ENCODE assay signal across 18 mouse cellular contexts in the genomic region with DNA sequence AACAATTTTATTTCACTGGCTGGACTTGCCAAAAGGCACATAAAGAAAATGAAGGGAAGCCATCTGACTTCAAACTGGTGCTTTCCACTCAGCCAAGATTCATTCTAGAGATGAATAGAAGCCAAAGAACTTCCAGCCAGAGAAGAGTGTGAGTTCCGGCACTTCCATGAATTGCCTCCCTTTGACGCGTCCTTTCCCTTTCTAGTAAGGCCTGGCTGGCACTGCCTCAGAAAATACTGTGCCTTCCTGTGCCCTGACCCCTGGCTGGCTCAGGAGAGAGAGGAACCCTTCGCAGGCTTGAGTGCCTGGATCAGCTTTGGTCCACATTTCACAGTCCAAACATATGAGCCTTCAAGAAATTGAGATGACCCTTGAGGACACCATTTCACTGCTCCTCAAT. TPM values are rescaled to one million over a fixed set of nuclear protein-coding genes. Genes with fewer than 3 reads are reported as not detected.
DNase-seq lines count a peak whose midpoint lies in the region; ATAC-seq and TF ChIP-seq lines count a peak whose summit lies in the region.
"Had no signal": no experiment of that assay in that cellular context is flagged by ENCODE, and none has a peak within 500 bp of the region (broad histone marks: within the 10 kb centered on the region; RNA-seq: fewer than 3 reads in every experiment).

No protein-coding gene starts in this region.

- DNase-seq in frontal cortex, postnatal 25 days (ENCODE audit: low spot score in 2 of 2): no peak
- DNase-seq in kidney, adult 8-10 months: peak; percentile 51 to 63
- DNase-seq in right cerebral cortex, adult 18-20 months: peak; percentile 36
- DNase-seq in right cerebral cortex, adult 2 months (ENCODE audit: low spot score in 2 of 2): no peak
- DNase-seq in spleen, postnatal 36 days (ENCODE audit: low spot score in 2 of 2): no peak
- DNase-seq: adrenal gland, postnatal 25 days; embryo, embryonic 11 days; gastrocnemius, postnatal 14 days; heart, postnatal 4 days; midbrain, embryonic 14.5 days; right cerebral cortex, postnatal 14 days had no signal

- H3K27ac ChIP-seq in kidney, embryonic 14.5 days (ENCODE audit: low read depth, low read length): no peak overlapping the region
- peak overlapping the region; percentile 71 for H3K27ac ChIP-seq in small intestine, adult 2 months (ENCODE audit: insufficient read depth, low read depth, low read length)

- TF ChIP-seq CTCF in small intestine, adult 2 months (IDR thresholded peaks at IDR 0.05; ENCODE audit: extremely low read depth, insufficient read length, insufficient replicate concordance, low read depth, low read length): no peak

- ATAC-seq in frontal cortex, adult (ENCODE audit: low TSS enrichment): peak; percentile 10; the same call in 1 of the 2 replicates
- ATAC-seq in kidney, embryonic 14.5 days (ENCODE audit: low FRiP score, low TSS enrichment): no peak
- ATAC-seq: CD4-positive, CD25-positive, alpha-beta regulatory T cell, adult 4 months; forebrain, embryonic 16.5 days had no signal

- 51% methylated on average over 4 of the region's 4 CpGs for WGBS in kidney, embryonic 14.5 days
- WGBS in small intestine, adult 2 months: 31% methylated on average over 4 of the region's 4 CpGs

- no peaks in the 10 kb centered on the region for H3K36me3 ChIP-seq in kidney, embryonic 14.5 days (ENCODE audit: control insufficient read depth, insufficient read depth, low read length)
- no peaks in the 10 kb centered on the region for H3K36me3 ChIP-seq in small intestine, adult 2 months (ENCODE audit: control insufficient read depth, insufficient read depth, low read length)

- no peak overlapping the region for H3K9ac ChIP-seq in kidney, embryonic 14.5 days (ENCODE audit: low read depth, low read length)

- no peak for TF ChIP-seq POLR2A in small intestine, adult 2 months (IDR thresholded peaks at IDR 0.05; ENCODE audit: low read depth, low read length)

- H3K4me3 ChIP-seq in kidney, embryonic 14.5 days (ENCODE audit: low read length): no peak overlapping the region
- H3K4me3 ChIP-seq in small intestine, adult 2 months (ENCODE audit: low read depth, low read length): peak overlapping the region; percentile 86

- peaks cover 30% of the 10 kb centered on the region for H3K27me3 ChIP-seq in kidney, embryonic 14.5 days (ENCODE audit: control insufficient read depth, insufficient read depth, low read length)
- H3K27me3 ChIP-seq in small intestine, adult 2 months (ENCODE audit: control insufficient read depth, insufficient read depth, low read length): no peaks in the 10 kb centered on the region; the same call in 1 of the 2 replicates

- no peak overlapping the region for H3K4me2 ChIP-seq in kidney, embryonic 14.5 days (replicated peaks; ENCODE audit: low read depth, low read length)
- H3K4me2 ChIP-seq: heart, embryonic 11.5 days had no signal

- H3K4me1 ChIP-seq in kidney, embryonic 14.5 days (ENCODE audit: control insufficient read depth, insufficient read depth, low read length): peaks cover 27% of the 10 kb centered on the region
- peaks cover 8% of the 10 kb centered on the region for H3K4me1 ChIP-seq in small intestine, adult 2 months (ENCODE audit: control insufficient read depth, insufficient read depth, insufficient read length, low read length)

- no peaks in the 10 kb centered on the region for H3K9me3 ChIP-seq in kidney, embryonic 14.5 days (ENCODE audit: control insufficient read depth, low read length)

RNA-seq across cellular contexts. Expression of a gene that starts 2.8 kb away (rescaled TPM):
- 1.4 and 1.7 TPM in 2 replicates for polyA plus RNA-seq in kidney, embryonic 14.5 days (2014; fragmentation: Nextera tagmentation; extraction: Ambion mirVana)
- 15.4 and 33.6 TPM in 2 replicates for polyA plus RNA-seq in small intestine, adult 2 months (2012; rRNA removed)
- polyA plus RNA-seq: CD4-positive, CD25-positive, alpha-beta regulatory T cell, adult 4 months; forebrain, embryonic 16.5 days; midbrain, embryonic 14.5 days; testis, adult 2 months had no signal

RNA-seq across cellular contexts. Expression of a gene that starts 51.2 kb away (rescaled TPM):
- polyA plus RNA-seq in kidney, embryonic 14.5 days (2014; fragmentation: Nextera tagmentation; extraction: Ambion mirVana): 131 and 224 TPM in 2 replicates
- polyA plus RNA-seq in small intestine, adult 2 months (2012; rRNA removed): 7.0 and 12.9 TPM in 2 replicates

Comparison
In these comparisons a context has a peak if more than half of its experiments do, and no peak if none do; other contexts are left out.
1. DNase-seq: peak in kidney, adult 8-10 months (2 of 2) and right cerebral cortex, adult 18-20 months (single experiment); none in frontal cortex, postnatal 25 days (0 of 2), right cerebral cortex, adult 2 months (0 of 2) and spleen, postnatal 36 days (0 of 2).